Mouse (Mus musculus) lung, adult 2 months (tissue): ENCODE measurements at regions not wholly inside any gene's neighbourhood (a gene's known extent, or its start where the extent isn't known, plus 50 kb on each side); places are given as distances from the start of the nearest gene placed in this dataset.

Experiments
- DNase-seq: peaks from one replicate; pipeline ENCODE4 v3.0.0; 2022
- H3K4me1 ChIP-seq: fragments of 200-500 bp; 2 replicates; pipeline ENCODE4 v1.6.1; 2011; ENCODE audit warnings: low read length; ENCODE audit not compliant: control insufficient read depth, insufficient read depth
- H3K4me3 ChIP-seq: fragments of 200-500 bp; replicated peaks from 2 replicates; pipeline ENCODE3; 2011; ENCODE audit warnings: low read depth, mild to moderate bottlenecking, control low read depth, low read length; ENCODE audit errors: extremely low read depth
- CTCF ChIP-seq: fragments of 200-500 bp; IDR thresholded peaks from 2 replicates; pipeline ENCODE4 v1.5.1; 2011; ENCODE audit warnings: mild to moderate bottlenecking, low read length, control low read depth; ENCODE audit not compliant: insufficient read depth
- POLR2A ChIP-seq: fragments of 200-500 bp; IDR thresholded peaks from 2 replicates; pipeline ENCODE4 v1.6.1; 2011; ENCODE audit warnings: low read depth, mild to moderate bottlenecking, control low read depth, low read length, borderline replicate concordance; ENCODE audit errors: extremely low read depth
- WGBS: fragments of 180-500 bp; shearing (Covaris S2); methylation state at CpG from one replicate; pipeline ENCODE4 v1.1.7; 2018; 5-methylcytosine and 5-hydroxymethylcytosine counted together

DNA sequence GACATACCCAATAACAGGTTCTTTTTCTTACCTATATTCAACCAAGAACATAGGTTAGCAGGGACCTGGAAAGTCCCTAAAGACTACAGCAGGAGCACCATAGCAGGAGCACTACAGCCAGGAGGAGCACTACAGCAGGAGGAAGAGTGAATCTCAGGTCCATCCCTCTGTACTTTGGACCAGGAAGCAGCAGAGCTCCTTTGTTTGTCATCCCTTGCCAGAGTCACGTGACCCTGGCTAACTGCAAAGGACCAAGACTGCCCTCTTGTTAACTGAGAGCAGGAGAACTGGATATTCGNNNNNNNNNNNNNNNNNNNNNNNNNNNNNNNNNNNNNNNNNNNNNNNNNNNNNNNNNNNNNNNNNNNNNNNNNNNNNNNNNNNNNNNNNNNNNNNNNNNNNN, 172.2 kb upstream of the Samsn1 start:
- Histone ChIP-seq H3K4me1 (no peaks in the 10 kb centered on the region), H3K4me3 (no peak overlapping the region)
- DNase-seq: no peak
- WGBS: 56% methylated on average over 2 of the region's 2 CpGs
- TF ChIP-seq POLR2A (no peak), CTCF (no peak)

DNA sequence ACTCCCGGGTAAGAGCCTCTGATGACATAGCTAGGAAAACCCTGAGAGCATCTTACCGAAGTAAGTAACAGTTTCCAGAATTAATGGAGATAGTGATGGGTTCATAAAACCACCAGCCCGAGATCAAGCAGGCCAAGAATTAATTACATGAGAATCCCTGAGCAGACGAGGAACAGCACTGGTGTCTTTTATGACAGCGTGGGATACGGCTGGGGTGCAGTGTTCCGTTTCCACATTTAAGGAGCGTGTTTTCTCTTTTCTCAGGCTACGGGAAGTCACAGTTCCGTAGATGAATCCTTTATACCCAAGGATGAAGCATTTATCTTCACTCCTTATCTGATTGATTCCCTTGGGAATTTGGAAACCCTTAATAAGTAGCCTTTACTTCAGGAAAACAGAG, 169.1 kb upstream of the Samsn1 start:
- Histone ChIP-seq H3K4me1 (no peaks in the 10 kb centered on the region), H3K4me3 (no peak overlapping the region)
- WGBS: 91% methylated on average over 10 of the region's 10 CpGs
- TF ChIP-seq CTCF: no peak
- TF ChIP-seq POLR2A: no peak
- DNase-seq: no peak

- DNase-seq: no peak
- H3K4me3 ChIP-seq: no peak overlapping the region
- H3K4me1 ChIP-seq: no peaks in the 10 kb centered on the region
- WGBS: 70% methylated on average over 2 of the region's 2 CpGs
- no peak for TF ChIP-seq CTCF
- no peak for TF ChIP-seq POLR2A
These were observed 161.5 kb upstream of the Samsn1 start for GRCm38 (mm10) chr16:76183556-76183955.

GRCm38 (mm10) chr16:76183105-76183504, 161.0 kb upstream of the Samsn1 start:
- Histone ChIP-seq H3K4me1 (no peaks in the 10 kb centered on the region), H3K4me3 (no peak overlapping the region)
- whole genome bisulfite sequencing: 34% methylated on average over 3 of the region's 3 CpGs
- DNase-seq: no peak
- TF ChIP-seq CTCF (no peak), POLR2A (no peak)

GRCm38 (mm10) chr16:76181596-76181995, 159.5 kb upstream of the Samsn1 start:
- Histone ChIP-seq H3K4me1 (no peaks in the 10 kb centered on the region), H3K4me3 (no peak overlapping the region)
- 86% methylated on average over 3 of the region's 3 CpGs for WGBS
- no peak for DNase-seq
- TF ChIP-seq CTCF (no peak), POLR2A (no peak)

DNA sequence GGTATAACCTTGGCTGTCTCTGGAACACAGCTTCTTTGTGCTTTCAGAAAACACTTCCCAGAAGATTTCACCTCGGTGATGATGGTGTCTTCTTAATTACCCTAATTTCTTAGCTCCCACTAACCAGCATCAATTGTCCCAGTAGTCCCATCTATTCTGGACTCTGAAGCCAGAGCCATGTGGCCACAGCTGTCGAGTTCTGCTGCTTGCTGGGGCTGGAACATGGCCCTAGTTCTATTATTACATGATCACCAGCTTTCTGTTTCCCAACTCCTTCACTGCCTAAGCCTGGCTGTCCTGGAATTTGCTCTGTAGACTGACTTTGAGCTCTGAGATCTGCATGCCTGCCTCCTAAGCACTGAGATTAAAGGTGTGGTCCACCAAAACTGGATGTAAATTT, 145.6 kb upstream of the Samsn1 start:
- Histone ChIP-seq H3K4me3 (no peak overlapping the region), H3K4me1 (no peaks in the 10 kb centered on the region)
- TF ChIP-seq POLR2A (no peak), CTCF (no peak)
- 49% methylated on average over 2 of the region's 2 CpGs for WGBS
- DNase-seq: no peak

DNA sequence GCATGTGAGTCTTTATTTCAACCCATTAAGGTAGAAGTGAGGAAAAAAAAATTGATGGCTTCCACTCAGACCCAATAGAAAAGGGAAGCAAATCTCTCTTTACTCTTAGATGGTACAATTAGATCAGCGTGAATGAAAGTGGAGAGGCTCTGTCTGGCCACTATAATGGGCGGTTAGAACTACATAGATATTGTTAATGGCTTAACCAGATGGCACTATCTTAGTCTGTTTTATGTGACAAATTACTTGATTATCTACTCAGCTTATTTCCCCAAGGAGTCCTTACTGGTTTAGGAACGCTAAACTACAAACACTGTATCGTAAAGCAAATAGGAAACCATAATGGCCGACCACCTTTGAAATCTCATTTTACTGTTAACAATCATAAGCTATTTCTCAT, 138.8 kb upstream of the Samsn1 start:
- DNase-seq: no peak
- 89% methylated on average over 5 of the region's 5 CpGs for WGBS
- Histone ChIP-seq H3K4me3 (no peak overlapping the region), H3K4me1 (no peaks in the 10 kb centered on the region)
- TF ChIP-seq POLR2A: no peak
- no peak for TF ChIP-seq CTCF

- WGBS: 96% methylated on average over 7 of the region's 7 CpGs
- Histone ChIP-seq H3K4me3 (no peak overlapping the region), H3K4me1 (no peaks in the 10 kb centered on the region)
- DNase-seq: no peak
- TF ChIP-seq CTCF (no peak), POLR2A (no peak)
These were observed 136.5 kb upstream of the Samsn1 start for GRCm38 (mm10) chr16:76158585-76158984.

- no peaks in the 10 kb centered on the region for H3K4me1 ChIP-seq
- no peak for DNase-seq
- 59% methylated on average over 12 of the region's 12 CpGs for WGBS
These were observed 131.9 kb upstream of the Samsn1 start for GRCm38 (mm10) chr16:76153766-76154525.

DNA sequence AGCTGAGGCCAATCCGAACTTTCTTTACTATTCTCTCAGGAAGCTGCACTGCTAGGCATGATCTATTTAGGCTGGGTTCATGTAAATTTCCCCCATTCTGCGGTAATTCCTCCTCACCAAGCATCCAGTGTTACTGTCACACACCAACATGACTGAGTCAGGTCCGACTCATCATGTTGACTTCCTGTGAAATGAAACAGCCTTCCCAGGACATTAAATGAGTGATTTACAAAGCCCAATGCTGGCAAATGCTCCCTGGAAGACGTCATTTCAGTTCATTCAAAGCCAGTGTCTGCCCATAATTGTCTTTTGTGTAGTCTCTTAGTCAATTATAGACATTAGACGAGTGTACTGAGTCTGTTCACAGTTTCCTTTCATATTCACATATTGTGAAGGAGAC, 127.5 kb upstream of the Samsn1 start:
- TF ChIP-seq CTCF (no peak), POLR2A (no peak)
- WGBS: 58% methylated on average over 5 of the region's 5 CpGs
- Histone ChIP-seq H3K4me3 (no peak overlapping the region), H3K4me1 (no peaks in the 10 kb centered on the region)
- DNase-seq: no peak

More at GRCm38 (mm10) chr16:76153766-76154525, 131.9 kb upstream of the Samsn1 start:
- H3K4me3 ChIP-seq: no peak overlapping the region
- TF ChIP-seq CTCF (no peak), POLR2A (no peak)
